Mouse (Mus musculus) brain, embryonic 14.5 days (tissue): ENCODE measurements at regions not wholly inside any gene's neighbourhood (a gene's known extent, or its start where the extent isn't known, plus 50 kb on each side); places are given as distances from the start of the nearest gene placed in this dataset.

Source experiments
- CTCF ChIP-seq: fragments of 200-500 bp; IDR thresholded peaks from 2 replicates; pipeline ENCODE4 v1.5.1; 2012; ENCODE audit warnings: inconsistent platforms, mild to moderate bottlenecking, moderate library complexity, borderline replicate concordance; ENCODE audit not compliant: insufficient read depth, insufficient read length; ENCODE audit errors: extremely low read depth
- POLR2A ChIP-seq: fragments of 200-500 bp; IDR thresholded peaks from 2 replicates; pipeline ENCODE4 v1.6.1; 2012; ENCODE audit warnings: mild to moderate bottlenecking, inconsistent platforms, borderline replicate concordance; ENCODE audit not compliant: poor library complexity, insufficient read depth, insufficient read length, severe bottlenecking; ENCODE audit errors: extremely low read depth

DNA sequence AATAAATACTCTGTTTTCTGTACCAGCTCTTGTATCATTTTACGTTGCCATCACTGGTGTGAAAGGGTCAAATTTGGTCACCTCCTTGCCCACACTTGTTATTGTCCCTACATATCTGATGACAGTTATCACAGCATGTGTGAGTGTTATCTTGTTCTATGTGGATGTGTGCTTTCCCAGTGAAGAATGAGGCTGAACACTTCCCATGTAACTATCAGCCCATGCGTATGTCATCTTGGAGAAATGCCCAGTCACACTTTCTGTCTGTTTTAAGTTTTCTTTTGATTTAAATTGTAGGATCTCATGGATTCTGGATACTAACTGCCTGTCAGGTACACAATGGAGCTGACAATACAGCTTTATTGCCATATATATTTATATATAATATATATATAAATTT lies 150.8 kb downstream of the Ptbp2 start:
- TF ChIP-seq POLR2A: no peak
- TF ChIP-seq CTCF: no peak
